17 mouse cellular contexts compared by ENCODE assay signal in the genomic region with DNA sequence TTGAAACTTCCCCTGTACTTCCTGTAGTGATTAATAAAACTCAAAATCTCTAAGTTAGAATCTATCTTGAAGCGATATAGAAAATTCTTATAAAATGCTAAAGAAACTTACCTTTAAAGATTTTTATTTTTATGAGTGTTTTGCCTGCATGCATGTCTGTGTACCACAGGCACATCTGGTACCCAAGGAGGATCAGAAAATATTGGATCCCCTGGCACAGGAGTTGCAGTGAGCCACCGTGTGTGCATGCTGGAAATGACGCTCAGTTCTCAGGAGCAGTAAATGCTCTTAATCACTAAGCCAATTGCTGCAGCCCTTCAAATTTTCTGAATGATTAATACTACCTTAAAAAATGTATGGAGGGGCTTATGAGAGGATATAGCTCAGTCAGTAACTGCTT.
DNase-seq lines count a peak whose midpoint lies in the region; ATAC-seq lines count a peak whose summit lies in the region.
"Had no signal": no experiment of that assay in that cellular context is flagged by ENCODE, and none has a peak within 500 bp of the region (broad histone marks: within the 10 kb centered on the region; RNA-seq: fewer than 3 reads in every experiment).

No protein-coding gene starts in this region.

- H3K4me1 ChIP-seq in limb, embryonic 11.5 days (ENCODE audit: control insufficient read depth, insufficient read depth, low read length) = 0 out of 2 replicates have a peak, but pooled peaks cover 6% of the 10 kb centered on the region
- H3K4me1 ChIP-seq: forebrain, embryonic 15.5 days; heart, embryonic 12.5 days had no signal

- H3K4me2 ChIP-seq in limb, embryonic 11.5 days (ENCODE audit: low read depth, severe bottlenecking) = no peak overlapping the region
- H3K4me2 ChIP-seq: embryonic facial prominence, embryonic 12.5 days; forebrain, embryonic 15.5 days; heart, embryonic 12.5 days; hindbrain, embryonic 15.5 days had no signal

- no peak overlapping the region for H3K4me3 ChIP-seq in limb, embryonic 11.5 days (ENCODE audit: low read depth, low read length)
- H3K4me3 ChIP-seq: embryonic facial prominence, embryonic 12.5 days; forebrain, embryonic 15.5 days; heart, adult 2 months; heart, embryonic 12.5 days; hindbrain, embryonic 15.5 days had no signal

- H3K9me3 ChIP-seq in limb, embryonic 11.5 days (ENCODE audit: control insufficient read depth, low read length) = no peaks in the 10 kb centered on the region
- H3K9me3 ChIP-seq: embryonic facial prominence, embryonic 12.5 days; forebrain, embryonic 15.5 days; hindbrain, embryonic 15.5 days had no signal

- 20% methylated on average over 3 of the region's 3 CpGs for WGBS in limb, embryonic 11.5 days

- no peak overlapping the region for H3K9ac ChIP-seq in limb, embryonic 11.5 days (ENCODE audit: low read length)
- H3K9ac ChIP-seq: embryonic facial prominence, embryonic 12.5 days; forebrain, embryonic 15.5 days; heart, embryonic 12.5 days; hindbrain, embryonic 15.5 days had no signal

- peak; percentile 25 for DNase-seq in heart, adult 11 months
- no peak for DNase-seq in heart, adult 8-10 months (ENCODE audit: low spot score)
- peak; percentile 7 for DNase-seq in retina, embryonic 14.5 days (ENCODE audit: low spot score)
- no peak for DNase-seq in retina, postnatal 1 day
- DNase-seq in limb, embryonic 11.5 days (ENCODE audit: low spot score) = peak; percentile 33
- no peak for DNase-seq in layer of hippocampus, postnatal 10 days (ENCODE audit: low spot score in 2 of 2)
- DNase-seq in left cerebral cortex, adult 18-20 months (ENCODE audit: low spot score in 2 of 2) = no peak
- DNase-seq: adrenal gland, postnatal 10 days; cerebellum, adult 11-12 months; cerebellum, adult 9-10 months; cerebellum, postnatal 25 days; gastrocnemius, postnatal 10 days; heart, adult 2 months had no signal

- ATAC-seq in limb, embryonic 11.5 days (ENCODE audit: insufficient number of reproducible peaks, low FRiP score, low TSS enrichment, low read depth) = 0 out of 2 replicates have a peak, but pooled peaks have one; percentile 55
- ATAC-seq: forebrain, embryonic 15.5 days had no signal

- H3K27ac ChIP-seq in limb, embryonic 11.5 days (replicated peaks; ENCODE audit: low read depth, low read length) = no peak overlapping the region
- H3K27ac ChIP-seq: embryonic facial prominence, embryonic 12.5 days; forebrain, embryonic 15.5 days; heart, adult 2 months; hindbrain, embryonic 15.5 days had no signal

- no peaks in the 10 kb centered on the region for H3K36me3 ChIP-seq in limb, embryonic 11.5 days (ENCODE audit: control insufficient read depth, insufficient read depth, low read length)
- H3K36me3 ChIP-seq: embryonic facial prominence, embryonic 12.5 days; forebrain, embryonic 15.5 days; heart, embryonic 12.5 days; hindbrain, embryonic 15.5 days had no signal

- no peaks in the 10 kb centered on the region for H3K27me3 ChIP-seq in limb, embryonic 11.5 days (ENCODE audit: control insufficient read depth, insufficient read depth, low read length)
- H3K27me3 ChIP-seq: embryonic facial prominence, embryonic 12.5 days; forebrain, embryonic 15.5 days; heart, embryonic 12.5 days; hindbrain, embryonic 15.5 days had no signal

Comparison
In these comparisons a context has a peak if more than half of its experiments do, and no peak if none do; other contexts are left out.
1. DNase-seq: peak in heart, adult 11 months (single experiment), retina, embryonic 14.5 days (single experiment) and limb, embryonic 11.5 days (single experiment); none in heart, adult 8-10 months (single experiment), retina, postnatal 1 day (single experiment), layer of hippocampus, postnatal 10 days (0 of 2) and left cerebral cortex, adult 18-20 months (0 of 2).